Mouse (Mus musculus) embryonic fibroblast, embryonic 13.5 days (primary cell): ENCODE data around the gene Mettl8. TPM values are rescaled to one million over a fixed set of nuclear protein-coding genes. Genes with fewer than 3 reads are reported as not detected.

Experiments used
- H3K27ac ChIP-seq: 2 replicates; pipeline ENCODE4 v1.5.1; 2012; ENCODE audit warnings: low read length, control low read depth, inconsistent platforms; ENCODE audit not compliant: insufficient read depth
- H3K4me1 ChIP-seq: 2 replicates; pipeline ENCODE4 v1.6.1; 2011; ENCODE audit warnings: low read length; ENCODE audit not compliant: control insufficient read depth, insufficient read depth
- H3K4me3 ChIP-seq: 2 replicates; pipeline ENCODE4 v1.5.1; 2011; ENCODE audit warnings: mild to moderate bottlenecking, control low read depth, low read length; ENCODE audit not compliant: insufficient read depth
- CTCF ChIP-seq: IDR thresholded peaks from 2 replicates; pipeline ENCODE4 v1.5.1; 2011; ENCODE audit warnings: mild to moderate bottlenecking, control low read depth, low read length, moderate library complexity, borderline replicate concordance; ENCODE audit not compliant: insufficient read depth
- POLR2A ChIP-seq: IDR thresholded peaks from 2 replicates; pipeline ENCODE4 v1.6.1; 2011; ENCODE audit warnings: low read depth, mild to moderate bottlenecking, control low read depth, low read length, moderate library complexity
- polyA plus RNA-seq: library from polyadenylated mRNA; stranded (reverse); fragments of >200 nt; gene quantifications from 2 replicates; pipeline ENCODE4 v1.2.4, GENCODE M21; 2011; ENCODE audit warnings: low read depth; ENCODE audit not compliant: missing spikeins, insufficient read length

Gene Mettl8
- polyA plus RNA-seq, 1 experiment: 9.4 TPM

DNA sequence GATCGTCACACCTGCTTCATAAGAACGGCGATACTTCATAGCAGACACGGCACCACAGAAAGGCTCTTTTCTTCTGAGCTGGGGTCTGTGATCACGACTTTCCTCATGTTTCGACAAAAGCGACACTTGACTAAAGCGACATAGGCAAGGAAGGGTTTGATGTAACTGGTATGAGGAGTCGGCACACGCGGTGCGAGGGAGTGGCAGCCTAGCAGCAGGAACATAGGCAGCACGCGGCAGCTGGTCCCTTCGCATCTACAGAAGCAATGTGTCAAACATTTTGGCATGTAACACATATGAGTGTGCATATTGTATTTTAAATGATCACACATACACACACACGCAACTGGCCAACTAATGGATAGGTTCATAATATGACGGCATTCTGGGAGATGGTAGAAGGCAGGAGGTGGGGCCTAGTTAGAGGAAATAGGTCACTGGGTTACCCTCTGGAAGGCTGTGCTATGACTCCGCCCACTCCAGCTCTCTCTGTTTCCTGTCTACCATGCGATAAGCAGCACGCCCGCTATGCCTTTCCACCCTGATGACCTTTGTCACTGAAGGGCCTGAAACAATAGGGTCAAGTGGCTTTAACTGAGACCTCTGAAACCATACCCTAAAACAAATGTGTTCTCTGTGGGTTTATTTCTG, 116.4 kb downstream of the Mettl8 start:
- Histone ChIP-seq H3K4me1 (no peaks in the 10 kb centered on the region), H3K27ac (no peak overlapping the region), H3K4me3 (no peak overlapping the region)
- TF ChIP-seq CTCF (no peak), POLR2A (no peak)

GRCm38 (mm10) chr2:70934772-70935171, 120.6 kb downstream of the Mettl8 start:
- Histone ChIP-seq H3K4me3 (no peak overlapping the region), H3K27ac (no peak overlapping the region), H3K4me1 (no peaks in the 10 kb centered on the region)
- no peak for TF ChIP-seq CTCF
- no peak for TF ChIP-seq POLR2A

- no peak for TF ChIP-seq POLR2A
- no peak for TF ChIP-seq CTCF
- H3K4me1 ChIP-seq: no peaks in the 10 kb centered on the region
- no peak overlapping the region for H3K4me3 ChIP-seq
- no peak overlapping the region for H3K27ac ChIP-seq
These were observed 121.9 kb downstream of the Mettl8 start for GRCm38 (mm10) chr2:70933516-70933915.

DNA sequence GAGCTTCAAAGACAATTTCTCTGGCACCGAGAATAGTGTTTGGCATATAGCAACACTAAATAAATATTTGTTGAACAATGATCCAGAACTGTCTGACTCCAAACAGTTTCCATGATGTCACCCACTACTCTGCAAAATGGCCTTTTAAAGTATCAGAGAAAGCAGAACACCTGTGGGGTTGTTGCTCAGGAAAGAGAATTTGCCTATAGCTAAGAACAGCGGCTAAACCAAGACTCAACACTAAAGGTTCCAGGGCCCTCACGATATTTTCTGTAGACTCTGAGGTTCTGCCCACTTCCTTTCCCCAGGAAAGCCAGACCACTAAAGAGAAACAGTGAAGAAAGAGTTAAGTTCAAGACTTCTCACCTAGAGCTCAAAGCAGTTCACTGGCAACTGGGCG, 122.4 kb downstream of the Mettl8 start:
- H3K4me3 ChIP-seq: no peak overlapping the region
- TF ChIP-seq CTCF: no peak
- TF ChIP-seq POLR2A: no peak

GRCm38 (mm10) chr2:70930631-70931288, 124.6 kb downstream of the Mettl8 start:
- Histone ChIP-seq H3K4me1 (no peaks in the 10 kb centered on the region), H3K4me3 (no peak overlapping the region), H3K27ac (no peak overlapping the region)
- TF ChIP-seq CTCF (no peak), POLR2A (no peak)

More for the DNA sequence above, 122.4 kb downstream of the Mettl8 start:
- no peaks in the 10 kb centered on the region for H3K4me1 ChIP-seq
- H3K27ac ChIP-seq: no peak overlapping the region

DNA sequence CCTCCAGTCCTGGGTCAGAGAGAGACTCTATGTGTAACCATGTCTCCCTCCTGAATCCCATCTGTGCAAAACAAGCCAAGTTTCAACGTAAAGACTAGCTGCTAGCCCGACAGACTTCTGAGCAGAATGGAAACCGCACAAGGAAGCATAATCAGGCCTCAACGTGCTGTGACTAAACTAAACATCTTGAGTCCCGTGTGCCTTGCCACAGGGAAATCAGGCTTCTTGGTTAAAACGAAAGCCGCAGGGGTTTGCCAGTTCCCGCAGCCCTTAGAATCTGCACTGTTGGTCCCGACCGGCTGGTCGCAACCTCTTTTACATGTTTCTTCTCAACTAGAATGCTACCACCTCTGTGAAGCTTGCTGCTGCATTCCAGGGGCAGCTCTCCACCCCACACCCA, 125.7 kb downstream of the Mettl8 start:
- Histone ChIP-seq H3K4me1 (no peaks in the 10 kb centered on the region), H3K4me3 (no peak overlapping the region), H3K27ac (no peak overlapping the region)
- TF ChIP-seq POLR2A (no peak), CTCF (no peak)

DNA sequence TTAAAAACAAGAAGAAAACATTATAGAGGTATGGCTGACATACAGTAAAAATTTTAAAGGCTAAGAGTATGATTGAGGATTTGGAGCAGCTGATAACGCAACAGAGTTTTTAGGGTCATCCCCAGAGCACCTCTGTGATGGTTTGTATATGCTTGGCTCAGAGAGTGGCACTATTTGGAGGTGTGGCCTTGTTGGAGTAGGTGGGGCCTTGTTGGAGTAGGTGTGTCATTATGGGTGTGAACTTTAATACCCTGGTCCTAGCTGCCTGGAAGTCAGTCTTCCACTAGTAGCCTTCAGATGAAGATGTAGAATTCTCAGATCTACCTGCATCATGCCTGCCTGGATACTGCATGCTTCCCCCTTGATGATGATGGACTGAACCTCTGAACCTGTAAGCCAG, 131.3 kb downstream of the Mettl8 start:
- H3K4me1 ChIP-seq: 0 out of 2 replicates have a peak, but pooled peaks cover 4% of the 10 kb centered on the region

DNA sequence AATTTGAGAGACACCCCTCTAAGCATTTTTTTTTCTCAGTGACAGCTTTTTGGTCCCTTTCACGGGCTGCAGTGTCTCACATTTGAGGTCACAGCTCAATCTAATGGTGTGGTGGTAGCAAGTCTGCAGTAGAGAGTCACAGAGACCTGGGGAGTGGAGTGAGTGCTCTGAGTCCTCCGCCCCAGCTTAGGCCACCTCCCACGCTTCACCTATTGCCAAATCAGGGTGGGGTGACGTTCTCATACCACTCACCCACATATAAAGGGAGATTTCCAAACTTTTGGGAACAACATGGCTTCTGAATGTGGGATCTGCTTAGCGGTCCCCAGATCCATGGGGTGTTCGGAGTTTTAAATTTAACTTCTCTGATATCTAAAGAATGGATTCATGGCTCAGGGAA, 132.6 kb downstream of the Mettl8 start:
- H3K4me3 ChIP-seq: no peak overlapping the region
- 0 out of 2 replicates have a peak, but pooled peaks cover 4% of the 10 kb centered on the region for H3K4me1 ChIP-seq
- H3K27ac ChIP-seq: no peak overlapping the region
- no peak for TF ChIP-seq POLR2A
- no peak for TF ChIP-seq CTCF

More for the DNA sequence above, 131.3 kb downstream of the Mettl8 start:
- no peak overlapping the region for H3K27ac ChIP-seq
- no peak overlapping the region for H3K4me3 ChIP-seq
- no peak for TF ChIP-seq POLR2A
- TF ChIP-seq CTCF: no peak

- no peak for TF ChIP-seq POLR2A
- TF ChIP-seq CTCF: no peak
- H3K27ac ChIP-seq: no peak overlapping the region
- H3K4me1 ChIP-seq: 0 out of 2 replicates have a peak, but pooled peaks cover 4% of the 10 kb centered on the region
- H3K4me3 ChIP-seq: no peak overlapping the region
These were observed 134.3 kb downstream of the Mettl8 start for GRCm38 (mm10) chr2:70920937-70921596.

GRCm38 (mm10) chr2:70919913-70920522, 135.4 kb downstream of the Mettl8 start:
- no peak for TF ChIP-seq POLR2A
- TF ChIP-seq CTCF: no peak
- Histone ChIP-seq H3K4me3 (no peak overlapping the region), H3K4me1 (0 out of 2 replicates have a peak, but pooled peaks cover 4% of the 10 kb centered on the region), H3K27ac (no peak overlapping the region)
